Mouse (Mus musculus) heart, embryonic 16.5 days (tissue): Measurements from ENCODE around the gene Tmem80. TPM values are rescaled to one million over a fixed set of nuclear protein-coding genes. Genes with fewer than 3 reads are reported as not detected.

Experiments used
- ATAC-seq: fragments of 200-750 bp; cut with Nextera tagmentation; replicated peaks from 2 replicates; pipeline ENCODE4 v1.8.0; 2017; ENCODE audit warnings: moderate number of reproducible peaks; ENCODE audit not compliant: insufficient read depth, low FRiP score; ENCODE audit errors: extremely low read depth
- H3K27ac ChIP-seq: fragments of 300-500 bp; sonication (generic); 2 replicates; pipeline ENCODE4 v1.5.1; 2014; ENCODE audit warnings: mild to moderate bottlenecking, low read length, control low read depth, moderate library complexity
- H3K27me3 ChIP-seq: fragments of 300-500 bp; sonication (generic); 2 replicates; pipeline ENCODE4 v1.6.1; 2014; ENCODE audit warnings: low read length, mixed read lengths; ENCODE audit not compliant: control insufficient read depth, insufficient read depth
- H3K36me3 ChIP-seq: fragments of 300-500 bp; sonication (generic); 2 replicates; pipeline ENCODE4 v1.6.1; 2014; ENCODE audit not compliant: control insufficient read depth, insufficient read depth
- H3K4me1 ChIP-seq: fragments of 300-500 bp; sonication (generic); 2 replicates; pipeline ENCODE4 v1.6.1; 2014; ENCODE audit warnings: low read length, mixed read lengths; ENCODE audit not compliant: control insufficient read depth, insufficient read depth
- H3K4me2 ChIP-seq: fragments of 300-500 bp; sonication (generic); 2 replicates; pipeline ENCODE4 v1.6.1; 2014; ENCODE audit warnings: low read depth, mild to moderate bottlenecking, control low read depth, low read length
- H3K4me3 ChIP-seq: fragments of 300-500 bp; sonication (generic); 2 replicates; pipeline ENCODE4 v1.5.1; 2014; ENCODE audit warnings: mild to moderate bottlenecking, control low read depth, low read length
- H3K9ac ChIP-seq: fragments of 300-500 bp; sonication (generic); 2 replicates; pipeline ENCODE4 v1.6.1; 2014; ENCODE audit warnings: low read length, control low read depth
- H3K9me3 ChIP-seq: fragments of 300-500 bp; sonication (generic); replicated peaks from 2 replicates; pipeline ENCODE4 v1.6.1; 2016; ENCODE audit warnings: low read length; ENCODE audit not compliant: control insufficient read depth
- WGBS: fragments of 180-500 bp; shearing (Covaris S2); extraction: QIAGEN DNeasy Blood & Tissue Kit; methylation state at CpG from one replicate; pipeline ENCODE4 v1.1.7; 2014; 5-methylcytosine and 5-hydroxymethylcytosine counted together
- polyA plus RNA-seq: library from polyadenylated mRNA; unstranded; fragments of >200 nt; fragmentation: Nextera tagmentation; extraction: Ambion mirVana; gene quantifications from 2 replicates; pipeline ENCODE4 v1.2.1, GENCODE M21; 2015

Gene Tmem80
- 32.2 and 32.5 TPM in 2 replicates for polyA plus RNA-seq

DNA sequence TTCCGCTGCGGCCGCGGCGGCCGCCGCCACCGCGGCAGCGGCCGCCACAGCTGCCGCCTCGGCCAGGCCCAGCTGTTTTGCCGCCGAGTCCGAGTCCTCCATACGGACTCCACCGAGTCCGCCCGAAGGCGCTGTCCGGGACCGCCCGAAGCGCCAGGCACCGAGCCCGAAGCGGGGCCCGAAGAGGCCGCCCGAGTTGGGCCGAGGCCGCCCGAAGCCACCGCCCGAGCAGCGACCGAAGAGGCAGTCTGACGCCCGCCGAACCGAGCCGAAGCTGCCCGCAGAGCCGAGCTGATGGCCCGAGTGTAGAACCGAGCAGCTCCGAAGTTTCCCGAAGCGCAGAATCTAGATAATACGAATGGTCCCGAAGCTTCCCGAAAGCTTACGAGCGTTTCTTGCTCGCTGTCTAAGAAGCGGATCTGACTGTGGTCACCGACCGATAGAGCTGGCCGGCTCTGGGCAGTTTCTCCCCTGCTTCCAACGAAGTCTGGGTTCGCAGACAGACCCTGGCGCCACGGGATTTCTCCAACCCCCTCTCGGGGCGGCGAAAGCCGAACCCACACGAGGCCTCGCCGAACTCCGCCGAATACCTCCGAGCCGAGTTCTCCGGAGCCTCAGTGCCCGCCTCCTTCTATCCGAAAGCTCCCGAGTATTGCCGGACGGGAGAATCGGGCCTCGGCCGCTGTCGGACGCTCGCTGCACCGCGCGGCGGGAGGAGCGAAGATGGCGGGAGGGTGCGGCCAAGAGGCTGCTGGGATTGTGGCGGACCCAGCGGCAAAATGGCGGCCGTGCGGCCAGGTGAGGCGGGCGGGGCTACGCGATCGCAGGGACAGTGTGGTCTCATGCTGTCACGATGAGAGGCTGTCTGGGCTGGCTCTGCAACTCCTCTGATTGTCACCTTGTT lies at the start of gene Tmem80, which contains the start of gene Deaf1:
Gene Tmem80, plus strand, starts transcription at position 271 of the 904 bp plus-strand sequence.
Gene Deaf1, minus strand, starts transcription at position 222 of the 904 bp plus-strand sequence.
- H3K9me3 ChIP-seq = no peaks in the 10 kb centered on the region
- peak within 1 kb of the TSS; percentile 79 for H3K4me3 ChIP-seq
- H3K4me2 ChIP-seq = peak within 1 kb of the TSS; percentile 85
- H3K36me3 ChIP-seq = peaks cover 10% of the 10 kb centered on the region
- no peaks in the 10 kb centered on the region for H3K27me3 ChIP-seq
- peak within 1 kb of the TSS; percentile 99 for H3K27ac ChIP-seq
- peaks cover 16% of the 10 kb centered on the region for H3K4me1 ChIP-seq
- ATAC-seq = peak; percentile 95
- H3K9ac ChIP-seq = peak within 1 kb of the TSS; percentile 92
- WGBS = under 1% methylated on average over 105 of the region's 105 CpGs

DNA sequence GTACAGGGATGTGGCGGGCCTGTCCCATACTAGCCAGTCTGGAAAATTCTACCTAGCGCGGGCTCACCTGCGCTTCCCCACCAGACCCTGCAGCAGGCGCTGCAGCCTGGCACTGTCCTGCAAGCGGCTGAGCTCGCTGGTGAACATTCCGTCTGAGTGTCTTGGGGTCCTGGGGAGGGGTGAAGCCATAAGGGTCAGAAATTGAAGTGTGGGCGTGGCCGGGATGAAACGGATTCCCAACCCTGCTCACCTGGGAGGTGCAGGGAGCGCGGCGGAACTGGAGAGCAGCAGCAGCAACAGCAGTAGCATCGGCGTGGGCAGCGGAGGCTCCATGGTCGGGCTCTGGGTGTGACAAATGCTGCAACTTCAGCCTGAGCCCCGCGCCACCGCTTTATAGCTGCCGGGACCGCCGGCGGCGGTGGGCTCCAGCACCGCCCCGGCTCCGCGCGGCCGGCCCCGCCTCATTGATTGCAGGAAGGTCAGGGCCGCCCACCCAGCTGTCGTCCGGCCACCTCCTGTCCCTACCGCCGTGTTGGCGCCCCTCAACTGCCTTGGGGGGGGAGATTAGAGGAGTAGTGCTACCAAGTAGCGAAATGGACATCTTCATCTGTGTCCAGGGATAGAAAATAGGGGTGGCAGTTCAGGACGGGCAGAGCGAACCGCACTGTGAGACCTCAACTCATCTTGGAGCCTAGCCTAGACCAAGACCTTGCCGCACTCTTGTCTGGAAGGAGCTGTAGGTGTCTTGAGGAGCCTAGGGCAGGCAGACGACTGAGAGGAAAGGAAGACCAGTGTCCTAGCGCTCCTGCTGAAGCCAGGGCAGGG lies 48.6 kb upstream of the Tmem80 start, which contains the start of gene Sct:
Gene Sct, minus strand, starts transcription at position 368 of the 825 bp plus-strand sequence.
- H3K9ac ChIP-seq = peak within 1 kb of the TSS; percentile 67
- H3K4me3 ChIP-seq = peak within 1 kb of the TSS; percentile 58
- H3K27ac ChIP-seq = no peak within 1 kb of the TSS
- no peak for ATAC-seq
- H3K27me3 ChIP-seq = peaks cover 8% of the 10 kb centered on the region
- peak within 1 kb of the TSS; percentile 94 for H3K4me2 ChIP-seq
- no peaks in the 10 kb centered on the region for H3K36me3 ChIP-seq
- H3K4me1 ChIP-seq = peaks cover 8% of the 10 kb centered on the region
- no peaks in the 10 kb centered on the region for H3K9me3 ChIP-seq
- 4% methylated on average over 45 of the region's 46 CpGs for WGBS

DNA sequence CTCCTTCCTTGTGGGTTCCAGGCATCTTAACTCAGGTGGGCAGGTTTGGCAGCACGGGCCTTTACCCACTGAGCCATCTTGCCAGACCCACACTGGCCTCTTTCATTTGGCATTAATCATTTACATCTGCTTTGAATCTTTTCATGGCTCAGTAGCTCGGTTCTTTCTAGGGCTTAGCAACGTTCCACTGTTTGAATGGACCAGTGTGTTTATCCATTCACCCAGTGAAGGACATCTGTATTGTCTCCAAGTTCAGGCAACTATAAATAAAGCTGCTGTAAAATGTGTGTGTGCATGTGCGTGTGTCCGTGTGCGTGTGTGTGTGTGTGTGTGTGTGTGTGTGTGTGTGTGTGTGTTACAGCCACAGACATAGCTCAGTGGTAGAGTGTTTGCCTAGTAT lies 46.1 kb upstream of the Tmem80 start:
- Histone ChIP-seq H3K9ac (no peak overlapping the region), H3K27ac (no peak overlapping the region), H3K9me3 (no peaks in the 10 kb centered on the region), H3K4me2 (no peak overlapping the region), H3K36me3 (no peaks in the 10 kb centered on the region), H3K4me3 (no peak overlapping the region), H3K4me1 (peaks cover 8% of the 10 kb centered on the region), H3K27me3 (peaks cover 8% of the 10 kb centered on the region)
- WGBS = 78% methylated on average over 6 of the region's 6 CpGs
- no peak for ATAC-seq

DNA sequence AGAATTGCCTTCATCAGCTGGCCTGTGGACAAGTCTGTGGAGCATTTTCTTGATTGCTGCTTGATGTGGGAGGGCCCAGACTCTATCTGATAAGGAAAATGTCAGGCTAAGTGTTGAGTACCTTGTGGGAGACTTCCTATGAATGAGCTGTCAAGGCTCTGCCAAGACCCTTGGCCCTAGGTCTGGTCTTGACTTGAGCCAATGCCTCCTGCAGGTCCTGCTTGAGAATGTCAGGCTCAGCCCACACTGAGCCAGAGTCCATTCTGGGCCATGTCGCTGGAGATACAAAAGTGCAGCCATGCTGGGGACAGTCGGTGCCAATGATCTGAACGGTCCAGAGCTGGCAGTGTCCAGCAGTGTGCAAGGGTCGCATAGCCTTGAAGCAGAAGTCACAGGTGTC lies 44.8 kb upstream of the Tmem80 start:
- 78% methylated on average over 4 of the region's 4 CpGs for WGBS

DNA sequence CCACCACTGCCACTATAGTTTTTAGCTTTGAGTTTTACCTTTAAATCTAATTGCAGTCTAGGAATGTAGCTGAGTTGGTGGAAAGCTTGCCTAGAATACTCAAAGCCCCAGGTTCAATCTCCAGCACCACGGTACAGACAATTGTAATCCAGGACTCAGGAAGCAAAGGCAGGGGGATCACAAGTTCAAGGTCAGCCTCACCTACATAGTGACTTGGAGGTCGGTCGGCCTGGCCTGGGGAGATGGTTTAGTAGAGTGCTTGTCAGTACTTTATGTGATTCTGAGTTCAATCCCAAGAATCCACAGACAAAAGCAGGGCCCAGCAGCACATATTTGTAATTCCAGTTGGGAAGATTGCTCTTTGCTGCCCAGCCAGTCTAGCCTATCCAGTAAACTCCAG lies 39.5 kb upstream of the Tmem80 start:
- 73% methylated on average over 3 of the region's 3 CpGs for WGBS
- H3K27me3 ChIP-seq = peaks cover 23% of the 10 kb centered on the region
- no peak for ATAC-seq
- no peaks in the 10 kb centered on the region for H3K9me3 ChIP-seq
- H3K4me1 ChIP-seq = peaks cover 5% of the 10 kb centered on the region
- no peak overlapping the region for H3K9ac ChIP-seq
- no peaks in the 10 kb centered on the region for H3K36me3 ChIP-seq
- no peak overlapping the region for H3K27ac ChIP-seq
- H3K4me3 ChIP-seq = no peak overlapping the region
- no peak overlapping the region for H3K4me2 ChIP-seq

More for the DNA sequence above, 44.8 kb upstream of the Tmem80 start:
- Histone ChIP-seq H3K4me2 (no peak overlapping the region), H3K27ac (no peak overlapping the region), H3K4me1 (peaks cover 8% of the 10 kb centered on the region), H3K9ac (no peak overlapping the region), H3K27me3 (peaks cover 8% of the 10 kb centered on the region), H3K36me3 (no peaks in the 10 kb centered on the region), H3K9me3 (no peaks in the 10 kb centered on the region), H3K4me3 (no peak overlapping the region)
- ATAC-seq = no peak

DNA sequence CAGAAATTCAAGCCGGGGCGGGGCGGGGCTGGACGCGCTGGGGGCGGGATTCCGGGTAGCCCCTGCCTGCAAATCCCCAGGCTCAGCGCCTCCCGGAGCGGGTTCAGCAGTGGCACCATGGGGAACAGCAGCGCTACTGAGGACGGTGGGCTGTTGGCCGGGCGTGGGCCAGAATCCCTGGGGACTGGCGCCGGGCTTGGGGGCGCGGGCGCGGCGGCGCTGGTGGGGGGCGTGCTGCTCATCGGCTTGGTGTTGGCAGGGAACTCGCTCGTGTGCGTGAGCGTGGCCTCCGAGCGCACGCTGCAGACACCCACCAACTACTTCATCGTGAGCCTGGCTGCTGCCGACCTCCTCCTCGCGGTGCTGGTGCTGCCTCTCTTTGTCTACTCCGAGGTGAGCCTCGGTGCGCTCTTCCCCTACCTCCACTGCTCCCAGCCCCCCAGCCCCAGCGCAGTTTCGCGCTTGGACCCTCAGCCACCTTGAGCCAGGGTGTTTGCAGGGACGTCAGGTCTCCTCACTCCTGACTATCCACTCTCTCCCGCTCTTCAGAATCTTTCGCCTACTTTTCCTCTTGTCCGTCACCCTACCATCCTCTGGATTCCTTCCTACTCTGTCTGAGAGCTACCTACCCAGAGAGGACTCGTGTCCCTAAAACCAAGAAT lies 35.5 kb upstream of the Tmem80 start, which contains the start of gene Drd4:
Gene Drd4, plus strand, starts transcription at position 86 of the 662 bp plus-strand sequence.
- Histone ChIP-seq H3K27ac (no peak within 1 kb of the TSS), H3K9me3 (no peaks in the 10 kb centered on the region), H3K4me3 (peak within 1 kb of the TSS; percentile 51), H3K4me2 (peak within 1 kb of the TSS; percentile 75), H3K27me3 (peaks cover 47% of the 10 kb centered on the region), H3K4me1 (peaks cover 18% of the 10 kb centered on the region), H3K9ac (peak within 1 kb of the TSS; percentile 60), H3K36me3 (peaks cover 3% of the 10 kb centered on the region)
- 5% methylated on average over 46 of the region's 46 CpGs for WGBS
- ATAC-seq = no peak

DNA sequence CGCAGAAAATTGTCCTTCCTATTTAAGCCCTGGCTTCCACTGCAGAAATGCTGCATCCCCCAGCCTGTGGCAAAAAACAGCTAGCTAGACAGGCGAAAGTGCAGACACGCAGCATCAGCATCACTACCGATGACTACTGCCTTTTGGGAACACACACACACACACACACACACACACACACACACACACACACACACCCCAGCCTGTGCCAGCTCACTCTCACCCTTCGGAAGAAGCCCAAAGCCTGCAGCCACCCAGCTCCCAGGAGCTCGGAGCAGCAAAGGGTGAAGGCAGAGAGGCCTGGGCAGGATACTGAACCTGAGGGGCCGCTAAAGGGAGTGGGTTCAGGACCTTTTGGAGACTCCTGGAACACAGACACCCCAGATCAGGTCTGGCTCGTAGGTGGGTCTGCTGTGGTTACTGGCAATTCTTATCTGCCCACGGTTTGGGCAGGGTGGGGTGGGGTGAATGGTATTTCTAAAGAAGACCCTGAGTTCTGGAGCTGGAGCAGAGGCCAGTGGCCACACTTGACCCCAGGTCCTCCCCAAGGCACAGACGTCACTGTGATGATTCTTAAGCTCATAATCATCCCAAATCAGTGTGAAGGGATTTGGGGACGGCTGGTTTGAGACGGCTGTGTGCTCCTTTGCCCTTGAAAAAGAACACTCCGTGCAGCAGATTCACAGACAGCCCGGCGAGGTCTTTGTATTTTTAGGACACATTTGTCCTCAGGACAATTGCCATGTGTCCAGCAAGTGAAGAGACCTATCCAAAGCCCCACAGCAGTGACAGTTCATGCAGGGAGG lies 34.8 kb upstream of the Tmem80 start:
- H3K27me3 ChIP-seq = peaks cover 47% of the 10 kb centered on the region
- ATAC-seq = no peak
- 43% methylated on average over 15 of the region's 15 CpGs for WGBS

More for the DNA sequence above, 34.8 kb upstream of the Tmem80 start:
- no peak overlapping the region for H3K27ac ChIP-seq
- H3K4me3 ChIP-seq = peak overlapping the region; percentile 51
- no peak overlapping the region; the same call in 1 of the 2 replicates for H3K9ac ChIP-seq
- peaks cover 18% of the 10 kb centered on the region for H3K4me1 ChIP-seq
- peak overlapping the region; percentile 75; the same call in 1 of the 2 replicates for H3K4me2 ChIP-seq
- H3K36me3 ChIP-seq = peaks cover 6% of the 10 kb centered on the region
- no peaks in the 10 kb centered on the region for H3K9me3 ChIP-seq
